Mouse (Mus musculus) ES-E14 (cell line): ENCODE results near the gene Mnat1. TPM values are rescaled to one million over a fixed set of nuclear protein-coding genes. Genes with fewer than 3 reads are reported as not detected.

Experiments
- DNase-seq: peaks from one replicate; pipeline ENCODE4 v3.0.0-alpha.2; 2013; ENCODE audit warnings: low read depth, low spot score
- H3K27ac ChIP-seq: 2 replicates; pipeline ENCODE4 v1.5.1; 2012; ENCODE audit warnings: low read depth, mild to moderate bottlenecking, low read length, moderate library complexity, mixed read lengths; ENCODE audit not compliant: poor library complexity, insufficient read depth, severe bottlenecking
- H3K36me3 ChIP-seq: 2 replicates; pipeline ENCODE4 v1.6.1; 2012; ENCODE audit warnings: mild to moderate bottlenecking, low read length, moderate library complexity, mixed read lengths; ENCODE audit not compliant: control insufficient read depth, poor library complexity, insufficient read depth, severe bottlenecking
- H3K4me1 ChIP-seq, 2 experiments: fragments of 150-350 bp in 1 of 2; sonication (generic) in 1 of 2; 2 replicates each; pipeline ENCODE4 v1.6.1; 2012; ENCODE audit warnings: low read length in 2 of 2, mild to moderate bottlenecking in 1 of 2, mixed read lengths in 1 of 2; ENCODE audit not compliant: control insufficient read depth in 2 of 2, insufficient read depth in 2 of 2, poor library complexity in 1 of 2
- H3K4me3 ChIP-seq, 2 experiments: fragments of 150-350 bp in 1 of 2; sonication (generic) in 1 of 2; 2 replicates each; pipeline ENCODE4 v1.5.1; 2012; ENCODE audit warnings: low read length in 2 of 2, low read depth in 1 of 2, mild to moderate bottlenecking in 1 of 2, mixed read lengths in 1 of 2; ENCODE audit not compliant: insufficient read depth in 1 of 2, poor library complexity in 1 of 2, severe bottlenecking in 1 of 2
- H3K9ac ChIP-seq: 2 replicates; pipeline ENCODE4 v1.6.1; 2012; ENCODE audit warnings: low read depth, mild to moderate bottlenecking, low read length, mixed read lengths; ENCODE audit not compliant: poor library complexity, insufficient read depth, severe bottlenecking
- H3K9me3 ChIP-seq: fragments of 150-350 bp; sonication (generic); 2 replicates; pipeline ENCODE4 v1.6.1; 2012; ENCODE audit warnings: low read depth, mild to moderate bottlenecking, low read length; ENCODE audit not compliant: control insufficient read depth, insufficient read depth
- CHD2 ChIP-seq: IDR thresholded peaks from 2 replicates; pipeline ENCODE4 v1.6.1; 2014; ENCODE audit warnings: mild to moderate bottlenecking, low read depth, low read length, inconsistent platforms
- HCFC1 ChIP-seq: IDR thresholded peaks from 2 replicates; pipeline ENCODE4 v1.6.1; 2012; ENCODE audit warnings: low read length, inconsistent platforms, borderline replicate concordance; ENCODE audit not compliant: insufficient read depth
- MAFK ChIP-seq: IDR thresholded peaks from 2 replicates; pipeline ENCODE4 v1.6.1; 2014; ENCODE audit warnings: mild to moderate bottlenecking, low read depth, low read length, inconsistent platforms; ENCODE audit not compliant: insufficient read depth
- ZC3H11A ChIP-seq: IDR thresholded peaks from 2 replicates; pipeline ENCODE4 v1.6.1; 2012; ENCODE audit warnings: low read depth, mild to moderate bottlenecking, inconsistent platforms, low read length, borderline replicate concordance
- ZNF384 ChIP-seq: IDR thresholded peaks from 2 replicates; pipeline ENCODE4 v1.6.1; 2012; ENCODE audit warnings: low read depth, low read length, inconsistent platforms
- in situ Hi-C, 2 experiments: fragments of 600-800 bp; cut with MboI; formaldehyde crosslinking; loops; one replicate each; pipeline ENCODE4 v1.15.1; 2025; ENCODE audit warnings: low sequenced_read_pairs in 2 of 2, inconsistent platforms in 1 of 2; ENCODE audit not compliant: unreplicated experiment in 2 of 2
- total RNA-seq: library from RNA; depleted of rRNA; stranded (reverse); fragments of 300-350 nt; gene quantifications from 2 replicates; pipeline ENCODE4 v1.2.3, GENCODE M21; 2012

Gene Mnat1
- total RNA-seq, 1 experiment, result 41.2 TPM

- Histone ChIP-seq H3K9ac (no peak overlapping the region), H3K4me1 (no peaks in the 10 kb centered on the region), H3K4me3 (no peak overlapping the region), H3K36me3 (no peaks in the 10 kb centered on the region), H3K27ac (no peak overlapping the region), H3K9me3 (no peaks in the 10 kb centered on the region)
- no peak for DNase-seq
- in situ Hi-C loops, result no loop called here
- TF ChIP-seq CHD2, result no peak
- TF ChIP-seq MAFK, result no peak
- TF ChIP-seq HCFC1, result no peak
- no peak for TF ChIP-seq ZC3H11A
- no peak for TF ChIP-seq ZNF384
These were observed 36.8 kb downstream of the Mnat1 start for GRCm38 (mm10) chr12:73160341-73160740.

- TF ChIP-seq ZNF384 (no peak), CHD2 (no peak), ZC3H11A (no peak), HCFC1 (no peak), MAFK (no peak)
- in situ Hi-C loops, result no loop called here
- no peak overlapping the region for H3K9ac ChIP-seq
- H3K9me3 ChIP-seq, result no peaks in the 10 kb centered on the region
- H3K4me3 ChIP-seq, result no peak overlapping the region
- DNase-seq, result no peak
- H3K27ac ChIP-seq, result no peak overlapping the region
- H3K36me3 ChIP-seq, result no peaks in the 10 kb centered on the region
- peaks cover 0 to 5% of the 10 kb centered on the region in 2 experiments; a peak in 1 of 4 replicates for H3K4me1 ChIP-seq
These were observed 39.1 kb downstream of the Mnat1 start for GRCm38 (mm10) chr12:73162408-73163181.

DNA sequence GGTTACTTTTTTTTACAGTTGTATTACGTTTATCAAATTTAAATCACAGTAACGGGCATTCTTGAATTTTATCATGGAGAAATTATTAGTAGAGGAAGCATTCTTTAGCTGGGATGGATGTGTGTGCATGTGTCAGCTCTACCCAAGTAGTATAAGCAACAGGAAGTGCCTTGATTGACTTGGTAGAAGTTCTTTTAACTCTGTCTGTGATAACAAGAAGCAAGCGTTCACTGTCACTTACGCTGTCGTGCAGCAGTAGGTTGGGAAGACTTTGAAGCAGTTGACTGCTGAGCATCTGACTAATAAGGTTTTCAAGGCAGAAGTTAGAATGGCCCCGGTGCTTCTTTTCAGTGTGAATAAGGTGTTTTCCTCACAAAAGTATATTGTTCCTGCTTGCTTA lies 47.3 kb downstream of the Mnat1 start:
- H3K27ac ChIP-seq, result no peak overlapping the region
- TF ChIP-seq ZC3H11A, result no peak
- no peak for TF ChIP-seq MAFK
- in situ Hi-C loops, result no loop called here
- no peak overlapping the region for H3K9ac ChIP-seq
- peaks cover 0 to 5% of the 10 kb centered on the region in 2 experiments; a peak in 1 of 4 replicates for H3K4me1 ChIP-seq
- no peaks in the 10 kb centered on the region; the same call in 1 of the 2 replicates for H3K36me3 ChIP-seq
- no peak for DNase-seq
- H3K4me3 ChIP-seq, result no peak overlapping the region
- no peaks in the 10 kb centered on the region for H3K9me3 ChIP-seq

- Histone ChIP-seq H3K27ac (no peak overlapping the region), H3K4me1 (no peaks in the 10 kb centered on the region), H3K4me3 (no peak overlapping the region), H3K9ac (no peak overlapping the region), H3K36me3 (peaks cover 5% of the 10 kb centered on the region; the same call in 1 of the 2 replicates), H3K9me3 (no peaks in the 10 kb centered on the region)
- in situ Hi-C loops, result no loop called here
- no peak for TF ChIP-seq ZC3H11A
- TF ChIP-seq MAFK, result no peak
- TF ChIP-seq ZNF384, result no peak
- TF ChIP-seq CHD2, result no peak
- TF ChIP-seq HCFC1, result no peak
- no peak for DNase-seq
These were observed 60.4 kb downstream of the Mnat1 start for GRCm38 (mm10) chr12:73183896-73184295.

DNA sequence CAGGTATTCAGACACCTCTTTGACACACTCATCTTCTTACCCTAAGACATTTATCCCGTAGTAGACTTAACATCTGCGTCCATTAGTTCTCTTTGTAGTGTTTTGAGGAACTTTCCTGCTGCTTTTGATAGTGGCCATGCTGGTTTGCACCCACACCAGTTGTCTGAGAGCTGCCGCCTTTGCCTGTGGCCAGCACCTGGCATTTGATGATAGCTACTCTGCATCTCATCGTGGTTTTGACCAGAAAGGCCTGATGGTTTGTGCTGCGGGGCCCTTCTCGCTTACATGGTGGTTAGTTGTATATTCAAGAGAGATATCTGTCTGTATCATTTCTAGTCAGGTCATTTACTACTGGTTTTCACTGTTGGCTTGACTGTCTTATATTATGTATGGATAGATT lies 73.8 kb downstream of the Mnat1 start:
- H3K9ac ChIP-seq, result no peak overlapping the region
- H3K9me3 ChIP-seq, result no peaks in the 10 kb centered on the region
- no peak for DNase-seq
- H3K36me3 ChIP-seq, result no peaks in the 10 kb centered on the region; the same call in 1 of the 2 replicates
- TF ChIP-seq CHD2, result no peak
- no peak for TF ChIP-seq HCFC1
- no peak for TF ChIP-seq MAFK
- TF ChIP-seq ZC3H11A, result no peak
- TF ChIP-seq ZNF384, result no peak
- no peak overlapping the region for H3K4me3 ChIP-seq
- in situ Hi-C loops, result no loop called here
- no peaks in the 10 kb centered on the region for H3K4me1 ChIP-seq
- H3K27ac ChIP-seq, result no peak overlapping the region
